Mouse (Mus musculus): Measurements from ENCODE around the gene Ppp2r5c. TPM values are rescaled to one million over a fixed set of nuclear protein-coding genes. Genes with fewer than 3 reads are reported as not detected.

Ppp2r5c gene
- total and polyA plus RNA-seq, 2 experiments from 2014 or later = 178 to 183 TPM

DNA sequence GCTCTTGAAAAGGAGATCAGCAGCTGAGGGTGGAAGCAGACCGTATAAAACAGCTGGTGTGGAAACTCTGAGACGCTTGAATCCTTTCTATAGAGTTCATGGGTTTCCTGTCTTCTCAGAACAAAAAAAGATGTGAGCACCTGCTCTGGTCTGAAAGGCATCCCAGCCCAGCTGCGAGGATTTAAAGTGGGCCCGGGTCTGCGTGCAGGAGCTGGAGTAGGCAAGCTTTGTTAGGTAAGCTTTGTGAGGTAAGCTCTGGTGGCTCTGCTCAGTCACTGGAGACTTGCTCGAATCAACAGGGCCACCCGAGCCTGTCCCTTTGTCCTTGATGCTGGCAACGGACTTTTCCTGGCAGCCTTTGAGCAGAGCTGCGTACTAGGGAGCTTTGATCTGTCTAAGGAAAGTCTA lies 31.7 kb downstream of the Ppp2r5c start:
- Histone ChIP-seq H3K4me1 (ENCODE audit: insufficient read depth, low read length) (no peaks in the 10 kb centered on the region), H3K4me3 (ENCODE audit: low read depth, low read length) (no peak overlapping the region), H3K27ac (ENCODE audit: low read depth, low read length) (no peak overlapping the region), H3K27me3 (ENCODE audit: insufficient read depth, low read length) (no peaks in the 10 kb centered on the region), H3K9me3 (ENCODE audit: low read length) (no peaks in the 10 kb centered on the region), H3K36me3 (ENCODE audit: insufficient read depth, low read length) (0 out of 2 replicates have a peak, but pooled peaks cover 11% of the 10 kb centered on the region), H3K9ac (replicated peaks; ENCODE audit: low read length, poor library complexity, severe bottlenecking) (no peak overlapping the region), H3K4me2 (ENCODE audit: low read depth, low read length, poor library complexity, severe bottlenecking) (no peak overlapping the region)
- TF ChIP-seq CTCF (IDR thresholded peaks at IDR 0.05) = no peak
- 65% methylated on average over 9 of the region's 9 CpGs for WGBS
- ATAC-seq (ENCODE audit: low FRiP score) (no peak), DNase-seq (ENCODE audit: low spot score) (no peak)

DNA sequence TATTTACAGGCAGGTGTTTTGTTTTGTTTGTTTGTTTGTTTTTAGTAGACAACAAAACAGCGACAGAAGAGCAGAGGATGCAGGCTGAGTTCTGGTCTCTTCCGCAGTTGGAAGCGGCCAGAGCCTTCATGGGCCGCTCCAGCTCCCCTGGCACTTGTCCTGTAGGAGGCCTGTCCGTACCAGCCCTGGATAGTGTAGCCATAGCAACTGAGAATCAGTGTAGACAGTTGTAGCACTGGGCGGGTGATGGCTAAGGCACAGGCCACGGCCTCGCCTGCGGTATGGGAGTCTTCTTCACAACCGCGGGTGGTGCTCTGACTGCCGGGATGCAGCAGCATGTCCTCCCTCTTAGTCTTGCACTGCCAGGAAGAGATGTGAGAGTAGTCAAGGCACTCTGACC lies 32.3 kb downstream of the Ppp2r5c start:
- no peaks in the 10 kb centered on the region for H3K4me1 ChIP-seq (ENCODE audit: insufficient read depth, low read length)
- DNase-seq (ENCODE audit: low spot score) (no peak), ATAC-seq (ENCODE audit: low FRiP score) (no peak)
- H3K27ac ChIP-seq (ENCODE audit: low read depth, low read length) = no peak overlapping the region
- TF ChIP-seq CTCF (IDR thresholded peaks at IDR 0.05) = no peak
- no peaks in the 10 kb centered on the region for H3K27me3 ChIP-seq (ENCODE audit: insufficient read depth, low read length)
- H3K36me3 ChIP-seq (ENCODE audit: insufficient read depth, low read length) = 0 out of 2 replicates have a peak, but pooled peaks cover 11% of the 10 kb centered on the region
- no peak overlapping the region for H3K9ac ChIP-seq (replicated peaks; ENCODE audit: low read length, poor library complexity, severe bottlenecking)
- H3K4me3 ChIP-seq (ENCODE audit: low read depth, low read length) = no peak overlapping the region
- 83% methylated on average over 12 of the region's 12 CpGs for WGBS
- H3K9me3 ChIP-seq (ENCODE audit: low read length) = no peaks in the 10 kb centered on the region
- no peak overlapping the region for H3K4me2 ChIP-seq (ENCODE audit: low read depth, low read length, poor library complexity, severe bottlenecking)

- Histone ChIP-seq H3K27me3 (ENCODE audit: insufficient read depth, low read length) (no peaks in the 10 kb centered on the region), H3K4me3 (ENCODE audit: low read depth, low read length) (no peak overlapping the region), H3K27ac (ENCODE audit: low read depth, low read length) (no peak overlapping the region), H3K4me2 (ENCODE audit: low read depth, low read length, poor library complexity, severe bottlenecking) (no peak overlapping the region), H3K9ac (replicated peaks; ENCODE audit: low read length, poor library complexity, severe bottlenecking) (no peak overlapping the region), H3K36me3 (ENCODE audit: insufficient read depth, low read length) (0 out of 2 replicates have a peak, but pooled peaks cover 11% of the 10 kb centered on the region), H3K9me3 (ENCODE audit: low read length) (no peaks in the 10 kb centered on the region), H3K4me1 (ENCODE audit: insufficient read depth, low read length) (0 out of 2 replicates have a peak, but pooled peaks cover 3% of the 10 kb centered on the region)
- WGBS = 83% methylated on average over 4 of the region's 4 CpGs
- ATAC-seq (ENCODE audit: low FRiP score) (no peak), DNase-seq (ENCODE audit: low spot score) (no peak)
- no peak for TF ChIP-seq CTCF (IDR thresholded peaks at IDR 0.05)
Measured at GRCm38 (mm10) chr12:110480701-110481100, 33.8 kb downstream of the Ppp2r5c start.

DNA sequence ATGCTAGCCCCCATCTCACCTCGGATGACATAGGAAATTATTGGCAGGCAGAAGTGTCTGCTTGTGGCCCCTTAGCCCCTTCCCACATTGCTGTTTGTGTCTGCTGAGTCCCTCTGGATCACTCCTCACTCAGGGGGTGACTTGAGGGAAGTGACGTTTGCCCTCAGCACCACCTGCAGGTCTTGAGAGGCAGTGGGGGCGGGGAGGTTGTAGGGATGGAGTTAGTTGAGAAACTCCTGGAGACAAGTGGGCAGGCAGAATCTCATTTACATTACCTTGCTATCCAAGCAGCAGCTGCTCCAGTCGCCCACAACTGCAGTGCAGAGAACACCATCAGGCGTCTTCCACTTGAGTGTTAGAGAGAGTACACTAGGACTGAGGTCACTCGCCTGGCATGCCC lies 36.8 kb downstream of the Ppp2r5c start:
- Histone ChIP-seq H3K4me3 (ENCODE audit: low read depth, low read length) (no peak overlapping the region), H3K36me3 (ENCODE audit: insufficient read depth, low read length) (no peaks in the 10 kb centered on the region), H3K27me3 (ENCODE audit: insufficient read depth, low read length) (no peaks in the 10 kb centered on the region), H3K4me1 (ENCODE audit: insufficient read depth, low read length) (peaks cover 17% of the 10 kb centered on the region), H3K9ac (replicated peaks; ENCODE audit: low read length, poor library complexity, severe bottlenecking) (no peak overlapping the region), H3K27ac (ENCODE audit: low read depth, low read length) (no peak overlapping the region), H3K4me2 (ENCODE audit: low read depth, low read length, poor library complexity, severe bottlenecking) (no peak overlapping the region), H3K9me3 (ENCODE audit: low read length) (no peaks in the 10 kb centered on the region)
- TF ChIP-seq CTCF (IDR thresholded peaks at IDR 0.05) = no peak
- 41% methylated on average over 6 of the region's 6 CpGs for WGBS
- ATAC-seq (ENCODE audit: low FRiP score) (no peak), DNase-seq (ENCODE audit: low spot score) (no peak)

DNA sequence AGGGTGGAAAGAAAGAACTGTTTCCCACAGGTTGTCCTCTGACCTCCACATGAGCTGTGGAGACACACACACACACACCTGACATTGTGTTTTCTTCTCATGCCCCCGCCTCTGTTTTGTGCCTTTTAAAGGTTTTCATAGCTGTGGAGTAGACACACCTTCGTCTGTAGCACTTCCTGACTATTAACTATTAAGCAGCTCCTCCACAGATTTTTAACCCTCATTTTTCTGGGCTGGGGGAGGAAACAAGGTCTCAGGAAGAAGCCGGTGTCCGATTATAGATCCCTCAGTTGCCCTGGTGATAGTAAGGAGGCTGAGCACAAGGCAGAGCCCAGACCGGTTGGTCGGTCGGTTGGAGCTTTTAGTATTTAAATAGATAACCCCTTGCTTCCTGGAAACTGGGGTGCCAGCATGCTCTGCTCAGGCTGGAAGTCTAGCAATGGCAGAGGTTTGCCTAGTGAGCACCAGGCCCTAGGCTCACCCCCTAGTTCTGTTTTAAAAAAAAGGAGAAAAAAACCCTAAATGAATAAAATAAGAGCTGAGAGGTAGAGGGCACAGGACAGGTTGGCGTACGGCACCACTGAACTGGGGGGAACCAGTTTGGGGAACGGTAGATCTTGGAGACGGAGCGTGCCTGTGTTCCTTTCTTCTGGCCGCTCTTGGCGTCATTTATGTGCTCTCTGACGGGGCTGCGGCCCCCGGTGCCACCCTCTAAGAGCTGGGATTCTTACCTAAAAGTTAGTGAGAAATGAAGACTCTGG lies 38.1 kb downstream of the Ppp2r5c start:
- no peak for DNase-seq (ENCODE audit: low spot score)
- ATAC-seq (ENCODE audit: low FRiP score) = peak; percentile 35; the same call in 1 of the 2 replicates
- peaks cover 18% of the 10 kb centered on the region for H3K4me1 ChIP-seq (ENCODE audit: insufficient read depth, low read length)
- peak overlapping the region; percentile 99 for H3K27ac ChIP-seq (ENCODE audit: low read depth, low read length)
- H3K4me2 ChIP-seq (ENCODE audit: low read depth, low read length, poor library complexity, severe bottlenecking) = peak overlapping the region; percentile 82
- H3K9me3 ChIP-seq (ENCODE audit: low read length) = no peaks in the 10 kb centered on the region
- H3K9ac ChIP-seq (replicated peaks; ENCODE audit: low read length, poor library complexity, severe bottlenecking) = peak overlapping the region; percentile 88
- TF ChIP-seq CTCF (IDR thresholded peaks at IDR 0.05) = no peak
- H3K4me3 ChIP-seq (ENCODE audit: low read depth, low read length) = peak overlapping the region; percentile 63
- H3K27me3 ChIP-seq (ENCODE audit: insufficient read depth, low read length) = no peaks in the 10 kb centered on the region
- WGBS = 3% methylated on average over 17 of the region's 17 CpGs
- H3K36me3 ChIP-seq (ENCODE audit: insufficient read depth, low read length) = no peaks in the 10 kb centered on the region

DNA sequence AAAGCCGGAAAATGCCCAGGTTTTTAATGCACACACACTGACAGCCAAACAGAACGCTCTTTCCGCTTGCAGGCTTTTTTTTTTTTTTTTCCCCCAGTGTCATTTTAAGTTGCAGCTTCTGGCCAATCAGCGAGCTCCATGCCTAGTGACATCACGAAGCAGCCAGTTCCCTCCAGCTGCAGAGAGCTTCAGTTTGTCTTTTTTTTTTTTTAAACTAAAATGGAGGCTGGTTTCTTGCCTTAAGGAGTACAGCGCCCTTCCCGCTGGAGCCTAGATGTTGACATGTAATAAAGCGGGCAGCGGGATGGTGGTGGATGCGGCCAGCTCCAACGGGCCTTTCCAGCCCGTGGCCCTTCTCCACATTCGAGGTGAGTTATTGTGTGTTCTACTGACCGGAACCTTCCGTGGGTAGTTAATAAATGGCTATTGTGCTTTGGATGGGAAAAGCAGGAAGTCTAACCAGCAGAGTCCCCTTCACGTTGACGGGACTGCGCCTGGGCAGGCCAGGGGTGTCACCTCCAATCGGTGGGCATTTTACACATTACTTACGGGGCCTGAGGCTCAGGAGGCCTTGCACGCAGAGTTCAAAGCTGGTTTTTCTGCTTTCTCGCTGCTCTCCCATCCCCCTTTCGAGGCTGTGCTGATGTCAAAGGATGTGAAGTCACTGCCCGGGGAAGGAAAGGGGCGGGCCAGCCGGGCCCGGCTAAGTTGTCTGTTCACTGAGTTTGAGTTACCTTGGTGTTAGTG lies 38.8 kb downstream of the Ppp2r5c start:
- no peak for TF ChIP-seq CTCF (IDR thresholded peaks at IDR 0.05)

More for the DNA sequence above, 38.8 kb downstream of the Ppp2r5c start:
- Histone ChIP-seq H3K9me3 (ENCODE audit: low read length) (no peaks in the 10 kb centered on the region), H3K4me1 (ENCODE audit: insufficient read depth, low read length) (peaks cover 18% of the 10 kb centered on the region), H3K9ac (replicated peaks; ENCODE audit: low read length, poor library complexity, severe bottlenecking) (peak overlapping the region; percentile 88), H3K27me3 (ENCODE audit: insufficient read depth, low read length) (no peaks in the 10 kb centered on the region), H3K36me3 (ENCODE audit: insufficient read depth, low read length) (no peaks in the 10 kb centered on the region), H3K4me2 (ENCODE audit: low read depth, low read length, poor library complexity, severe bottlenecking) (peak overlapping the region; percentile 82), H3K4me3 (ENCODE audit: low read depth, low read length) (peak overlapping the region; percentile 63), H3K27ac (ENCODE audit: low read depth, low read length) (peak overlapping the region; percentile 99)
- WGBS = under 1% methylated on average over 27 of the region's 27 CpGs
- DNase-seq (ENCODE audit: low spot score) (peak; percentile 97), ATAC-seq (ENCODE audit: low FRiP score) (peak; percentile 87)

Data from midbrain, postnatal 0 days (tissue).